Mouse (Mus musculus) hindbrain, embryonic 16.5 days (tissue): Measurements from ENCODE around the gene Phkb. TPM values are rescaled to one million over a fixed set of nuclear protein-coding genes. Genes with fewer than 3 reads are reported as not detected.
"Not testable (repeated sequence)": the region's sequence is repeated elsewhere in the genome, so short reads cannot be mapped to it uniquely, and the experiment has no call there.

Source experiments
- ATAC-seq: fragments of 200-750 bp; cut with Nextera tagmentation; 2 replicates; pipeline ENCODE4 v1.8.0; 2017; ENCODE audit warnings: moderate TSS enrichment, moderate library complexity
- H3K27ac ChIP-seq: fragments of 300-500 bp; sonication (generic); 2 replicates; pipeline ENCODE4 v1.5.1; 2014; ENCODE audit warnings: low read depth, mild to moderate bottlenecking, control low read depth, low read length, moderate library complexity
- H3K27me3 ChIP-seq: fragments of 300-500 bp; sonication (generic); replicated peaks from 2 replicates; pipeline ENCODE4 v1.6.1; 2014; ENCODE audit warnings: low read length; ENCODE audit not compliant: control insufficient read depth, insufficient read depth
- H3K36me3 ChIP-seq: fragments of 300-500 bp; sonication (generic); 2 replicates; pipeline ENCODE4 v1.6.1; 2014; ENCODE audit warnings: mild to moderate bottlenecking, low read length, moderate library complexity, mixed read lengths; ENCODE audit not compliant: control insufficient read depth, insufficient read depth
- H3K4me1 ChIP-seq: fragments of 300-500 bp; sonication (generic); 2 replicates; pipeline ENCODE4 v1.6.1; 2014; ENCODE audit warnings: low read depth, low read length; ENCODE audit not compliant: control insufficient read depth, insufficient read depth
- H3K4me2 ChIP-seq: fragments of 300-500 bp; sonication (generic); 2 replicates; pipeline ENCODE4 v1.6.1; 2014; ENCODE audit warnings: mild to moderate bottlenecking, low read length, control low read depth, moderate library complexity
- H3K4me3 ChIP-seq: fragments of 300-500 bp; sonication (generic); 2 replicates; pipeline ENCODE4 v1.5.1; 2014; ENCODE audit warnings: mild to moderate bottlenecking, low read length, control low read depth, moderate library complexity
- H3K9ac ChIP-seq: fragments of 300-500 bp; sonication (generic); 2 replicates; pipeline ENCODE4 v1.6.1; 2014; ENCODE audit warnings: low read depth, mild to moderate bottlenecking, control low read depth, low read length, moderate library complexity
- H3K9me3 ChIP-seq: fragments of 300-500 bp; sonication (generic); 2 replicates; pipeline ENCODE4 v1.6.1; 2014; ENCODE audit warnings: mild to moderate bottlenecking, low read length, moderate library complexity; ENCODE audit not compliant: control insufficient read depth
- WGBS: fragments of 180-500 bp; shearing (Covaris S2); extraction: QIAGEN DNeasy Blood & Tissue Kit; methylation state at CpG from one replicate; pipeline ENCODE4 v1.1.7; 2014; 5-methylcytosine and 5-hydroxymethylcytosine counted together
- polyA plus RNA-seq: library from polyadenylated mRNA; unstranded; fragments of >200 nt; fragmentation: Nextera tagmentation; extraction: Ambion mirVana; gene quantifications from 2 replicates; pipeline ENCODE4 v1.2.1, GENCODE M21; 2015

Gene Phkb
- polyA plus RNA-seq = 36.1 and 42.3 TPM in 2 replicates

GRCm38 (mm10) chr8:85840657-85841488 lies at the start of gene Phkb, which contains the start of gene Itfg1:
TSS of gene Phkb (plus strand) at chr8:85840959.
TSS of gene Itfg1 (minus strand) at chr8:85840921.
- Histone ChIP-seq H3K36me3 (peaks cover 3% of the 10 kb centered on the region; the same call in 1 of the 2 replicates), H3K9ac (peak within 1 kb of the TSS; percentile 90), H3K4me1 (peaks cover 15% of the 10 kb centered on the region), H3K27me3 (no peaks in the 10 kb centered on the region), H3K9me3 (no peaks in the 10 kb centered on the region), H3K27ac (peak within 1 kb of the TSS; percentile 97), H3K4me3 (peak within 1 kb of the TSS; percentile 81), H3K4me2 (peak within 1 kb of the TSS; percentile 56)
- ATAC-seq = peak; percentile 98
- WGBS = under 1% methylated on average over 52 of the region's 54 CpGs

GRCm38 (mm10) chr8:85796392-85796791 lies 44.4 kb upstream of the Phkb start:
- WGBS = 96% methylated on average over 1 of the region's 1 CpGs
- H3K4me2 ChIP-seq, H3K27ac ChIP-seq, H3K4me1 ChIP-seq, H3K9me3 ChIP-seq, H3K27me3 ChIP-seq, H3K9ac ChIP-seq, ATAC-seq, H3K4me3 ChIP-seq, H3K36me3 ChIP-seq: not testable (repeated sequence)

- Histone ChIP-seq H3K4me2 (no peak overlapping the region), H3K4me3 (no peak overlapping the region), H3K27ac (no peak overlapping the region), H3K36me3 (peaks cover 8% of the 10 kb centered on the region; the same call in 1 of the 2 replicates), H3K9ac (no peak overlapping the region), H3K27me3 (no peaks in the 10 kb centered on the region), H3K9me3 (no peaks in the 10 kb centered on the region), H3K4me1 (no peaks in the 10 kb centered on the region)
- ATAC-seq = no peak
- 91% methylated on average over 1 of the region's 1 CpGs for WGBS
These were observed 40.6 kb upstream of the Phkb start for GRCm38 (mm10) chr8:85800164-85800563.

GRCm38 (mm10) chr8:85801408-85801807 lies 39.4 kb upstream of the Phkb start:
- Histone ChIP-seq H3K9me3 (no peaks in the 10 kb centered on the region), H3K4me3 (no peak overlapping the region), H3K27me3 (no peaks in the 10 kb centered on the region), H3K9ac (no peak overlapping the region), H3K4me2 (no peak overlapping the region), H3K27ac (no peak overlapping the region), H3K4me1 (no peaks in the 10 kb centered on the region), H3K36me3 (peaks cover 6% of the 10 kb centered on the region; the same call in 1 of the 2 replicates)
- no peak for ATAC-seq
- WGBS = 88% methylated on average over 1 of the region's 1 CpGs

- no peaks in the 10 kb centered on the region for H3K4me1 ChIP-seq
These were observed 27.1 kb upstream of the Phkb start for GRCm38 (mm10) chr8:85813621-85814020.

GRCm38 (mm10) chr8:85839916-85840656 lies 673 bp upstream of the Phkb start:
- H3K4me2 ChIP-seq = peak overlapping the region; percentile 56
- no peaks in the 10 kb centered on the region for H3K9me3 ChIP-seq
- ATAC-seq = no peak; the same call in 1 of the 2 replicates
- peaks cover 15% of the 10 kb centered on the region for H3K4me1 ChIP-seq
- H3K27me3 ChIP-seq = no peaks in the 10 kb centered on the region
- H3K36me3 ChIP-seq = peaks cover 8% of the 10 kb centered on the region; the same call in 1 of the 2 replicates
- WGBS = under 1% methylated on average over 21 of the region's 21 CpGs
- H3K4me3 ChIP-seq = peak overlapping the region; percentile 81
- peak overlapping the region; percentile 90 for H3K9ac ChIP-seq
- H3K27ac ChIP-seq = peak overlapping the region; percentile 97

More at GRCm38 (mm10) chr8:85813621-85814020, 27.1 kb upstream of the Phkb start:
- no peak for ATAC-seq
- Histone ChIP-seq H3K9ac (no peak overlapping the region), H3K4me3 (no peak overlapping the region), H3K27me3 (no peaks in the 10 kb centered on the region), H3K36me3 (no peaks in the 10 kb centered on the region), H3K4me2 (no peak overlapping the region), H3K27ac (no peak overlapping the region), H3K9me3 (no peaks in the 10 kb centered on the region)

- Histone ChIP-seq H3K9ac (peak overlapping the region; percentile 90; the same call in 1 of the 2 replicates), H3K9me3 (no peaks in the 10 kb centered on the region), H3K27ac (peak overlapping the region; percentile 97), H3K4me3 (peak overlapping the region; percentile 81), H3K36me3 (0 out of 2 replicates have a peak, but pooled peaks cover 2% of the 10 kb centered on the region), H3K4me1 (peaks cover 15% of the 10 kb centered on the region), H3K27me3 (no peaks in the 10 kb centered on the region), H3K4me2 (peak overlapping the region; percentile 56)
- 20% methylated on average over 4 of the region's 4 CpGs for WGBS
- no peak for ATAC-seq
These were observed 683 bp downstream of the Phkb start for GRCm38 (mm10) chr8:85841489-85841795.

- H3K27me3 ChIP-seq = no peaks in the 10 kb centered on the region
- no peak for ATAC-seq
- H3K36me3 ChIP-seq = no peaks in the 10 kb centered on the region
These were observed 5.1 kb downstream of the Phkb start for GRCm38 (mm10) chr8:85845887-85846286.

More at GRCm38 (mm10) chr8:85845887-85846286, 5.1 kb downstream of the Phkb start:
- Histone ChIP-seq H3K9me3 (no peaks in the 10 kb centered on the region), H3K27ac (no peak overlapping the region), H3K4me1 (peaks cover 6% of the 10 kb centered on the region), H3K4me3 (no peak overlapping the region), H3K4me2 (no peak overlapping the region), H3K9ac (no peak overlapping the region)
